Mouse (Mus musculus): Measurements from ENCODE around the gene Uchl4. TPM values are rescaled to one million over a fixed set of nuclear protein-coding genes. Genes with fewer than 3 reads are reported as not detected.

The Uchl4 gene
- polyA plus RNA-seq, 1 experiment from 2014 or later: 5.4 TPM

- ATAC-seq (replicated peaks; ENCODE audit: low FRiP score): 0 out of 2 replicates have a peak, but pooled peaks have one; percentile 14
- Histone ChIP-seq H3K27ac (ENCODE audit: low read depth, low read length) (peak overlapping the region; percentile 85), H3K36me3 (ENCODE audit: control insufficient read depth, insufficient read depth, low read length) (peaks cover 8% of the 10 kb centered on the region; the same call in 1 of the 2 replicates), H3K4me3 (ENCODE audit: low read depth, low read length) (peak overlapping the region; percentile 82), H3K27me3 (replicated peaks; ENCODE audit: control insufficient read depth, insufficient read depth, low read length) (no peaks in the 10 kb centered on the region), H3K9ac (ENCODE audit: low read depth, low read length) (peak overlapping the region; percentile 98), H3K4me1 (replicated peaks; ENCODE audit: control insufficient read depth, insufficient read depth, low read length) (peaks cover 6% of the 10 kb centered on the region), H3K4me2 (peak overlapping the region; percentile 93), H3K9me3 (ENCODE audit: control insufficient read depth, low read length) (no peaks in the 10 kb centered on the region)
- WGBS: 34% methylated on average over 5 of the region's 5 CpGs
- DNase-seq (ENCODE audit: low spot score): no peak
Measured at GRCm38 (mm10) chr9:64282404-64282987, 47.5 kb downstream of the Uchl4 start.

Small RNA genes lying within 50 kb of the gene (microRNA-seq; reads per million reads assigned to microRNA genes)
- gene Gm24106 (ENCODE audit: borderline number of aligned reads): not detected

Other genes starting within 250 kb of the Uchl4 start
- gene Smad6, start 213.1 kb upstream of the Uchl4 start, polyA plus RNA-seq (2014; fragmentation: Nextera tagmentation; extraction: Ambion mirVana): 10.1 and 11.1 TPM in 2 replicates
- not detected in 2 replicates for gene Lctl, start 118.1 kb upstream of the Uchl4 start, polyA plus RNA-seq (2014; fragmentation: Nextera tagmentation; extraction: Ambion mirVana)
- 45.5 and 47.1 TPM in 2 replicates for gene Zwilch, start 62.1 kb upstream of the Uchl4 start, polyA plus RNA-seq (2014; fragmentation: Nextera tagmentation; extraction: Ambion mirVana)
- gene Rpl4, start 61.8 kb upstream of the Uchl4 start, polyA plus RNA-seq (2014; fragmentation: Nextera tagmentation; extraction: Ambion mirVana): 1,747 and 1,789 TPM in 2 replicates
- 24.3 and 25.1 TPM in 2 replicates for gene Snapc5, start 55.9 kb upstream of the Uchl4 start, polyA plus RNA-seq (2014; fragmentation: Nextera tagmentation; extraction: Ambion mirVana)
- 68.1 and 74.5 TPM in 2 replicates for gene Map2k1, start 18.4 kb downstream of the Uchl4 start, polyA plus RNA-seq (2014; fragmentation: Nextera tagmentation; extraction: Ambion mirVana)
- gene Tipin, start 46.4 kb downstream of the Uchl4 start, polyA plus RNA-seq (2014; fragmentation: Nextera tagmentation; extraction: Ambion mirVana): 361 and 387 TPM in 2 replicates
- 18.2 and 21.3 TPM in 2 replicates for gene Dis3l, start 106.1 kb downstream of the Uchl4 start, polyA plus RNA-seq (2014; fragmentation: Nextera tagmentation; extraction: Ambion mirVana)
- 0.53 and 0.66 TPM in 2 replicates for gene Megf11, start 150.4 kb downstream of the Uchl4 start, polyA plus RNA-seq (2014; fragmentation: Nextera tagmentation; extraction: Ambion mirVana)